Mouse (Mus musculus) liver, embryonic 14.5 days (tissue): ENCODE measurements around the gene Ralgps1.

Source experiments
- CTCF ChIP-seq: IDR thresholded peaks from 2 replicates; pipeline ENCODE4 v1.5.1; 2016; ENCODE audit warnings: antibody characterized with exemption, low read depth, control low read depth
- EP300 ChIP-seq: IDR thresholded peaks from 2 replicates; pipeline ENCODE4 v1.6.1; 2016; ENCODE audit warnings: antibody characterized with exemption, low read depth

DNA sequence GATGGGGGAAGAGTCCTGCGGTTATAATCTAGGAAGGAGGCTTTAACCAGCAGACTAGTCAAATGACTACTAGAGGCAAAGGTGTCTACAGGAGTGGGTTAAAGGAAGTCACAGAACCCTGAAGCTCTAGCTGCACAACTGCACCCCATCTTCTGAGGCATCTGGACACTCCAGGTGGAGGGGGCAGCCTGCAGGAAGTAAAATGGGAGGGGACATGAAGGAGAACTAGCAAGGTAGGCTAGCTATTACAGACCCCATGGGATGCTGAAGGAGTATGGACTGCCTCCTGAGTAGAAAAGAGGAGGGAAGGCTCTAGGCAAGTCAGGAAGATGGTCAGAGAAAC, 55.3 kb downstream of the Ralgps1 start:
- TF ChIP-seq CTCF, result no peak
- no peak for TF ChIP-seq EP300
